Mouse (Mus musculus) limb, embryonic 13.5 days (tissue): Measurements from ENCODE around the gene Syn3. TPM values are rescaled to one million over a fixed set of nuclear protein-coding genes. Genes with fewer than 3 reads are reported as not detected.
A peak's percentile ranks its signal among the peaks of the same experiment; 100 is the strongest.

Experiments used
- ATAC-seq: fragments of 200-750 bp; cut with Nextera tagmentation; 2 replicates; pipeline ENCODE4 v1.8.0; 2017; ENCODE audit warnings: low read depth, moderate number of reproducible peaks, moderate TSS enrichment; ENCODE audit not compliant: low FRiP score
- H3K27ac ChIP-seq: fragments of 300-500 bp; sonication (generic); 2 replicates; pipeline ENCODE4 v1.5.1; 2015; ENCODE audit warnings: inconsistent platforms, mild to moderate bottlenecking, moderate library complexity
- H3K27me3 ChIP-seq: fragments of 300-500 bp; sonication (generic); 2 replicates; pipeline ENCODE4 v1.6.1; 2015; ENCODE audit warnings: mild to moderate bottlenecking, inconsistent platforms
- H3K36me3 ChIP-seq: fragments of 300-500 bp; sonication (generic); 2 replicates; pipeline ENCODE4 v1.6.1; 2015; ENCODE audit warnings: inconsistent platforms, mild to moderate bottlenecking, moderate library complexity
- H3K4me1 ChIP-seq: fragments of 300-500 bp; sonication (generic); 2 replicates; pipeline ENCODE4 v1.6.1; 2015; ENCODE audit warnings: inconsistent platforms
- H3K4me2 ChIP-seq: fragments of 300-500 bp; sonication (generic); replicated peaks from 2 replicates; pipeline ENCODE4 v1.6.1; 2015; ENCODE audit warnings: inconsistent platforms, mild to moderate bottlenecking, moderate library complexity
- H3K4me3 ChIP-seq: fragments of 300-500 bp; sonication (generic); 2 replicates; pipeline ENCODE4 v1.5.1; 2015; ENCODE audit warnings: moderate library complexity, mild to moderate bottlenecking, inconsistent platforms
- H3K9ac ChIP-seq: fragments of 300-500 bp; sonication (generic); 2 replicates; pipeline ENCODE4 v1.6.1; 2015; ENCODE audit warnings: mild to moderate bottlenecking, inconsistent platforms
- H3K9me3 ChIP-seq: fragments of 300-500 bp; sonication (generic); 2 replicates; pipeline ENCODE4 v1.6.1; 2016; ENCODE audit warnings: inconsistent platforms
- WGBS: fragments of 180-500 bp; shearing (Covaris S2); methylation state at CpG from one replicate; pipeline ENCODE4 v1.1.7; 2015; 5-methylcytosine and 5-hydroxymethylcytosine counted together
- polyA plus RNA-seq: library from polyadenylated mRNA; unstranded; fragments of >200 nt; fragmentation: Nextera tagmentation; extraction: Ambion mirVana; gene quantifications from 2 replicates; pipeline ENCODE4 v1.2.1, GENCODE M21; 2015

Syn3 gene
- polyA plus RNA-seq, 1 experiment from 2014 or later: 3.1 TPM

- 79% methylated on average over 6 of the region's 6 CpGs for WGBS
- H3K4me1 ChIP-seq: peaks cover 58% of the 10 kb centered on the region
- no peaks in the 10 kb centered on the region for H3K27me3 ChIP-seq
- H3K27ac ChIP-seq: no peak overlapping the region
- no peaks in the 10 kb centered on the region for H3K9me3 ChIP-seq
- ATAC-seq: no peak
- H3K4me2 ChIP-seq: no peak overlapping the region
- H3K9ac ChIP-seq: no peak overlapping the region
- H3K36me3 ChIP-seq: no peaks in the 10 kb centered on the region
- H3K4me3 ChIP-seq: no peak overlapping the region
Observed at GRCm38 (mm10) chr10:86298326-86298725, 200.4 kb downstream of the Syn3 start.

- Histone ChIP-seq H3K36me3 (no peaks in the 10 kb centered on the region), H3K4me1 (peaks cover 47% of the 10 kb centered on the region), H3K9me3 (no peaks in the 10 kb centered on the region), H3K27me3 (no peaks in the 10 kb centered on the region), H3K4me2 (no peak overlapping the region), H3K9ac (no peak overlapping the region), H3K27ac (no peak overlapping the region), H3K4me3 (no peak overlapping the region)
- 72% methylated on average over 2 of the region's 2 CpGs for WGBS
- no peak for ATAC-seq
Observed at GRCm38 (mm10) chr10:86297307-86297706, 201.4 kb downstream of the Syn3 start.

- H3K27me3 ChIP-seq: no peaks in the 10 kb centered on the region
- H3K27ac ChIP-seq: peak overlapping the region; percentile 94
- peak overlapping the region; percentile 57 for H3K9ac ChIP-seq
- no peaks in the 10 kb centered on the region for H3K36me3 ChIP-seq
- H3K4me2 ChIP-seq: peak overlapping the region; percentile 69
- H3K9me3 ChIP-seq: no peaks in the 10 kb centered on the region
- WGBS: 1% methylated on average over 14 of the region's 14 CpGs
- peak; percentile 60 for ATAC-seq
- H3K4me3 ChIP-seq: peak overlapping the region; percentile 28
- H3K4me1 ChIP-seq: peaks cover 36% of the 10 kb centered on the region
Observed at GRCm38 (mm10) chr10:86296111-86296510, 202.6 kb downstream of the Syn3 start.

GRCm38 (mm10) chr10:86295454-86296098 is 203.1 kb downstream of the Syn3 start:
- H3K9me3 ChIP-seq: no peaks in the 10 kb centered on the region
- peak overlapping the region; percentile 94 for H3K27ac ChIP-seq
- H3K27me3 ChIP-seq: no peaks in the 10 kb centered on the region
- H3K4me3 ChIP-seq: peak overlapping the region; percentile 28
- WGBS: 10% methylated on average over 13 of the region's 13 CpGs
- H3K4me2 ChIP-seq: peak overlapping the region; percentile 69
- H3K9ac ChIP-seq: peak overlapping the region; percentile 57
- no peaks in the 10 kb centered on the region for H3K36me3 ChIP-seq
- peak; percentile 73 for ATAC-seq
- peaks cover 40% of the 10 kb centered on the region for H3K4me1 ChIP-seq

GRCm38 (mm10) chr10:86294599-86295365 is 203.9 kb downstream of the Syn3 start:
- Histone ChIP-seq H3K36me3 (no peaks in the 10 kb centered on the region), H3K4me1 (peaks cover 44% of the 10 kb centered on the region), H3K9me3 (no peaks in the 10 kb centered on the region), H3K27ac (peak overlapping the region; percentile 94), H3K4me3 (0 out of 2 replicates have a peak overlapping the region, but pooled peaks have one; percentile 10), H3K27me3 (no peaks in the 10 kb centered on the region), H3K9ac (peak overlapping the region; percentile 31; the same call in 1 of the 2 replicates), H3K4me2 (peak overlapping the region; percentile 69)
- 50% methylated on average over 10 of the region's 10 CpGs for WGBS
- ATAC-seq: peak; percentile 72

- Histone ChIP-seq H3K27ac (peak overlapping the region; percentile 94; the same call in 1 of the 2 replicates), H3K9ac (no peak overlapping the region), H3K4me3 (no peak overlapping the region), H3K27me3 (no peaks in the 10 kb centered on the region), H3K9me3 (peaks cover 3% of the 10 kb centered on the region; the same call in 1 of the 2 replicates), H3K4me2 (no peak overlapping the region), H3K4me1 (peaks cover 44% of the 10 kb centered on the region), H3K36me3 (no peaks in the 10 kb centered on the region)
- no peak for ATAC-seq
- 67% methylated on average over 1 of the region's 1 CpGs for WGBS
Observed at GRCm38 (mm10) chr10:86293880-86294279, 204.8 kb downstream of the Syn3 start.

- WGBS: 46% methylated on average over 8 of the region's 8 CpGs
- H3K9me3 ChIP-seq: peaks cover 4% of the 10 kb centered on the region; the same call in 1 of the 2 replicates
- no peak overlapping the region for H3K4me3 ChIP-seq
- no peak overlapping the region for H3K4me2 ChIP-seq
- no peaks in the 10 kb centered on the region for H3K36me3 ChIP-seq
- peak; percentile 35; the same call in 1 of the 2 replicates for ATAC-seq
- H3K9ac ChIP-seq: no peak overlapping the region
- H3K27me3 ChIP-seq: no peaks in the 10 kb centered on the region
- peak overlapping the region; percentile 65; the same call in 1 of the 2 replicates for H3K27ac ChIP-seq
- H3K4me1 ChIP-seq: peaks cover 29% of the 10 kb centered on the region
Observed at GRCm38 (mm10) chr10:86290109-86290771, 208.5 kb downstream of the Syn3 start.

- no peak overlapping the region for H3K4me2 ChIP-seq
- WGBS: 74% methylated on average over 7 of the region's 7 CpGs
- H3K9ac ChIP-seq: no peak overlapping the region
- H3K4me3 ChIP-seq: no peak overlapping the region
- no peaks in the 10 kb centered on the region for H3K27me3 ChIP-seq
- H3K36me3 ChIP-seq: no peaks in the 10 kb centered on the region
- no peak overlapping the region for H3K27ac ChIP-seq
- 0 out of 2 replicates have a peak, but pooled peaks have one; percentile 22 for ATAC-seq
- H3K9me3 ChIP-seq: peaks cover 4% of the 10 kb centered on the region; the same call in 1 of the 2 replicates
- H3K4me1 ChIP-seq: peaks cover 13% of the 10 kb centered on the region
Observed at GRCm38 (mm10) chr10:86286508-86286907, 212.2 kb downstream of the Syn3 start.

- H3K36me3 ChIP-seq: no peaks in the 10 kb centered on the region
- 81% methylated on average over 8 of the region's 8 CpGs for WGBS
- no peak overlapping the region for H3K9ac ChIP-seq
- H3K4me1 ChIP-seq: peaks cover 27% of the 10 kb centered on the region
- no peak overlapping the region for H3K27ac ChIP-seq
- ATAC-seq: no peak
- no peak overlapping the region for H3K4me2 ChIP-seq
- no peak overlapping the region for H3K4me3 ChIP-seq
- no peaks in the 10 kb centered on the region for H3K27me3 ChIP-seq
- H3K9me3 ChIP-seq: no peaks in the 10 kb centered on the region
Observed at GRCm38 (mm10) chr10:86281238-86281637, 217.5 kb downstream of the Syn3 start.

- H3K4me3 ChIP-seq: no peak overlapping the region
- no peaks in the 10 kb centered on the region for H3K27me3 ChIP-seq
- no peak overlapping the region for H3K27ac ChIP-seq
- H3K36me3 ChIP-seq: no peaks in the 10 kb centered on the region
- 71% methylated on average over 7 of the region's 7 CpGs for WGBS
- no peak overlapping the region for H3K9ac ChIP-seq
- no peak for ATAC-seq
- H3K4me1 ChIP-seq: peaks cover 27% of the 10 kb centered on the region
- H3K4me2 ChIP-seq: no peak overlapping the region
- H3K9me3 ChIP-seq: no peaks in the 10 kb centered on the region
Observed at GRCm38 (mm10) chr10:86279579-86280168, 219.0 kb downstream of the Syn3 start.

GRCm38 (mm10) chr10:86278481-86278880 is 220.2 kb downstream of the Syn3 start:
- peak overlapping the region; percentile 33 for H3K27ac ChIP-seq
- ATAC-seq: peak; percentile 66; the same call in 1 of the 2 replicates
- WGBS: 21% methylated on average over 2 of the region's 2 CpGs

More at GRCm38 (mm10) chr10:86278481-86278880, 220.2 kb downstream of the Syn3 start:
- H3K4me3 ChIP-seq: no peak overlapping the region
- no peak overlapping the region for H3K9ac ChIP-seq
- no peak overlapping the region for H3K4me2 ChIP-seq
- H3K36me3 ChIP-seq: no peaks in the 10 kb centered on the region
- H3K4me1 ChIP-seq: peaks cover 32% of the 10 kb centered on the region
- no peaks in the 10 kb centered on the region for H3K27me3 ChIP-seq
- no peaks in the 10 kb centered on the region for H3K9me3 ChIP-seq
